Mouse (Mus musculus): ENCODE results near the gene Bnipl.
A peak's percentile ranks its signal among the peaks of the same experiment; 100 is the strongest.

Bnipl gene

GRCm38 (mm10) chr3:95250783-95251424 is at the start of gene Bnipl:
Bnipl (minus strand) TSS chr3:95251193.
- DNase-seq (ENCODE audit: low spot score in 2 of 2), result no peak

GRCm38 (mm10) chr3:95298018-95298417 is 47.0 kb upstream of the Bnipl start:
- no peak for DNase-seq (ENCODE audit: low spot score in 2 of 2)

- DNase-seq (ENCODE audit: low spot score in 2 of 2), result peak in 1 of 2 experiments; percentile 33
These were observed 45.1 kb upstream of the Bnipl start for GRCm38 (mm10) chr3:95296103-95296469.

GRCm38 (mm10) chr3:95295321-95296102 is 44.5 kb upstream of the Bnipl start:
- DNase-seq (ENCODE audit: low spot score in 2 of 2), result no peak

- DNase-seq (ENCODE audit: low spot score in 2 of 2), result no peak
These were observed 43.7 kb upstream of the Bnipl start for GRCm38 (mm10) chr3:95294718-95295117.

GRCm38 (mm10) chr3:95294316-95294715 is 43.3 kb upstream of the Bnipl start:
- DNase-seq (ENCODE audit: low spot score in 2 of 2), result no peak

- no peak for DNase-seq (ENCODE audit: low spot score in 2 of 2)
These were observed 42.5 kb upstream of the Bnipl start for GRCm38 (mm10) chr3:95293537-95293936.

- DNase-seq (ENCODE audit: low spot score in 2 of 2), result no peak
These were observed 41.9 kb upstream of the Bnipl start for GRCm38 (mm10) chr3:95292899-95293298.

GRCm38 (mm10) chr3:95291041-95291440 is 40.0 kb upstream of the Bnipl start:
- DNase-seq (ENCODE audit: low spot score in 2 of 2), result no peak

- DNase-seq (ENCODE audit: low spot score in 2 of 2), result no peak
These were observed 39.2 kb upstream of the Bnipl start for GRCm38 (mm10) chr3:95290156-95290555.

- DNase-seq (ENCODE audit: low spot score in 2 of 2), result no peak
These were observed 38.4 kb upstream of the Bnipl start for GRCm38 (mm10) chr3:95289419-95289818.

GRCm38 (mm10) chr3:95287541-95287940 is 36.5 kb upstream of the Bnipl start:
- no peak for DNase-seq (ENCODE audit: low spot score in 2 of 2)

GRCm38 (mm10) chr3:95286510-95286909 is 35.5 kb upstream of the Bnipl start:
- no peak for DNase-seq (ENCODE audit: low spot score in 2 of 2)

GRCm38 (mm10) chr3:95286011-95286410 is 35.0 kb upstream of the Bnipl start:
- no peak for DNase-seq (ENCODE audit: low spot score in 2 of 2)

- DNase-seq (ENCODE audit: low spot score in 2 of 2), result no peak
These were observed 34.4 kb upstream of the Bnipl start for GRCm38 (mm10) chr3:95285390-95285789.

- DNase-seq (ENCODE audit: low spot score in 2 of 2), result no peak
These were observed 33.7 kb upstream of the Bnipl start for GRCm38 (mm10) chr3:95284501-95285281.

- no peak for DNase-seq (ENCODE audit: low spot score in 2 of 2)
These were observed 33.1 kb upstream of the Bnipl start for GRCm38 (mm10) chr3:95284062-95284461.

GRCm38 (mm10) chr3:95283589-95283941 is 32.6 kb upstream of the Bnipl start:
- DNase-seq (ENCODE audit: low spot score in 2 of 2), result no peak

GRCm38 (mm10) chr3:95282865-95283588 is 32.0 kb upstream of the Bnipl start:
- peak; percentile 72 to 75 for DNase-seq (ENCODE audit: low spot score in 2 of 2)

GRCm38 (mm10) chr3:95282381-95282864 is 31.4 kb upstream of the Bnipl start:
- peak in 1 of 2 experiments; percentile 26 for DNase-seq (ENCODE audit: low spot score in 2 of 2)

GRCm38 (mm10) chr3:95281216-95282126 is 30.5 kb upstream of the Bnipl start, which contains the start of the genes Mindy1 and Prune1:
Mindy1 (plus strand) TSS chr3:95281345.
Prune1 (minus strand) TSS chr3:95282076.
- peak; percentile 99 for DNase-seq (ENCODE audit: low spot score in 2 of 2)

Measured in right cerebral cortex, adult 2 months (tissue).